Mouse (Mus musculus): ENCODE data around the gene Mllt1. TPM values are rescaled to one million over a fixed set of nuclear protein-coding genes. Genes with fewer than 3 reads are reported as not detected.
"Not testable (repeated sequence)": the region's sequence is repeated elsewhere in the genome, so short reads cannot be mapped to it uniquely, and the experiment has no call there.

Gene Mllt1
- polyA plus RNA-seq, 1 experiment from 2014 or later: 20.4 TPM

GRCm38 (mm10) chr17:56917166-56917565 lies 18.0 kb downstream of the Mllt1 start:
- no peak for ATAC-seq (ENCODE audit: insufficient number of reproducible peaks, insufficient read depth, low FRiP score, low read depth)
- no peak overlapping the region for H3K4me2 ChIP-seq (ENCODE audit: low read length)
- H3K9ac ChIP-seq (ENCODE audit: low read length): no peak overlapping the region
- no peak overlapping the region for H3K4me3 ChIP-seq (ENCODE audit: control insufficient read depth in 1 of 2, insufficient read depth in 1 of 2, low read depth in 1 of 2, low read length in 2 of 2)
- WGBS: 81% methylated on average over 2 of the region's 2 CpGs
- no peaks in the 10 kb centered on the region for H3K27me3 ChIP-seq (ENCODE audit: control insufficient read depth, insufficient read depth, low read length)
- no peaks in the 10 kb centered on the region for H3K9me3 ChIP-seq (ENCODE audit: control insufficient read depth, low read length)
- H3K4me1 ChIP-seq (ENCODE audit: control insufficient read depth in 2 of 2, insufficient read depth in 2 of 2, low read length in 2 of 2): peaks cover 0 to 3% of the 10 kb centered on the region in 2 experiments; a peak in 1 of 4 replicates
- H3K36me3 ChIP-seq (ENCODE audit: control insufficient read depth, insufficient read depth, low read length): peaks cover 78% of the 10 kb centered on the region
- H3K27ac ChIP-seq (replicated peaks in 1 of 2; ENCODE audit: control insufficient read depth in 1 of 2, insufficient read depth in 1 of 2, low read depth in 2 of 2, low read length in 2 of 2): no peak overlapping the region

GRCm38 (mm10) chr17:56913444-56913843 lies 21.8 kb downstream of the Mllt1 start:
- Histone ChIP-seq H3K4me3 (ENCODE audit: control insufficient read depth in 1 of 2, insufficient read depth in 1 of 2, low read depth in 1 of 2, low read length in 2 of 2) (no peak overlapping the region), H3K9me3 (ENCODE audit: control insufficient read depth, low read length) (no peaks in the 10 kb centered on the region), H3K4me1 (ENCODE audit: control insufficient read depth in 2 of 2, insufficient read depth in 2 of 2, low read length in 2 of 2) (peaks cover under 1 to 4% of the 10 kb centered on the region in 2 experiments; a peak in 3 of 4 replicates), H3K4me2 (ENCODE audit: low read length) (no peak overlapping the region), H3K9ac (ENCODE audit: low read length) (no peak overlapping the region), H3K27ac (replicated peaks in 1 of 2; ENCODE audit: control insufficient read depth in 1 of 2, insufficient read depth in 1 of 2, low read depth in 2 of 2, low read length in 2 of 2) (no peak overlapping the region), H3K36me3 (ENCODE audit: control insufficient read depth, insufficient read depth, low read length) (peaks cover 70% of the 10 kb centered on the region), H3K27me3 (ENCODE audit: control insufficient read depth, insufficient read depth, low read length) (no peaks in the 10 kb centered on the region)
- no peak for ATAC-seq (ENCODE audit: insufficient number of reproducible peaks, insufficient read depth, low FRiP score, low read depth)

GRCm38 (mm10) chr17:56913023-56913422 lies 22.2 kb downstream of the Mllt1 start:
- no peak for ATAC-seq (ENCODE audit: insufficient number of reproducible peaks, insufficient read depth, low FRiP score, low read depth)

GRCm38 (mm10) chr17:56909764-56910163 lies 25.5 kb downstream of the Mllt1 start:
- 94% methylated on average over 2 of the region's 2 CpGs for WGBS
- H3K9me3 ChIP-seq (ENCODE audit: control insufficient read depth, low read length): not testable (repeated sequence)

More at GRCm38 (mm10) chr17:56913023-56913422, 22.2 kb downstream of the Mllt1 start:
- Histone ChIP-seq H3K36me3 (ENCODE audit: control insufficient read depth, insufficient read depth, low read length) (peaks cover 70% of the 10 kb centered on the region), H3K9ac (ENCODE audit: low read length) (no peak overlapping the region), H3K4me3 (ENCODE audit: control insufficient read depth in 1 of 2, insufficient read depth in 1 of 2, low read depth in 1 of 2, low read length in 2 of 2) (no peak overlapping the region), H3K4me2 (ENCODE audit: low read length) (no peak overlapping the region), H3K27me3 (ENCODE audit: control insufficient read depth, insufficient read depth, low read length) (no peaks in the 10 kb centered on the region), H3K4me1 (ENCODE audit: control insufficient read depth in 2 of 2, insufficient read depth in 2 of 2, low read length in 2 of 2) (peaks cover 5 to 8% of the 10 kb centered on the region in 2 experiments), H3K9me3 (ENCODE audit: control insufficient read depth, low read length) (no peaks in the 10 kb centered on the region), H3K27ac (replicated peaks in 1 of 2; ENCODE audit: control insufficient read depth in 1 of 2, insufficient read depth in 1 of 2, low read depth in 2 of 2, low read length in 2 of 2) (no peak overlapping the region)
- WGBS: 88% methylated on average over 3 of the region's 3 CpGs

GRCm38 (mm10) chr17:56907887-56908286 lies 27.3 kb downstream of the Mllt1 start:
- peak; percentile 42; the same call in 1 of the 2 replicates for ATAC-seq (ENCODE audit: insufficient number of reproducible peaks, insufficient read depth, low FRiP score, low read depth)
- H3K4me2 ChIP-seq (ENCODE audit: low read length): no peak overlapping the region

More at GRCm38 (mm10) chr17:56909764-56910163, 25.5 kb downstream of the Mllt1 start:
- H3K4me3 ChIP-seq (ENCODE audit: control insufficient read depth in 1 of 2, insufficient read depth in 1 of 2, low read depth in 1 of 2, low read length in 2 of 2); ATAC-seq (ENCODE audit: insufficient number of reproducible peaks, insufficient read depth, low FRiP score, low read depth); H3K4me2 ChIP-seq (ENCODE audit: low read length); H3K27me3 ChIP-seq (ENCODE audit: control insufficient read depth, insufficient read depth, low read length); H3K9ac ChIP-seq (ENCODE audit: low read length); H3K27ac ChIP-seq (replicated peaks in 1 of 2; ENCODE audit: control insufficient read depth in 1 of 2, insufficient read depth in 1 of 2, low read depth in 2 of 2, low read length in 2 of 2): not testable (repeated sequence)
- Histone ChIP-seq H3K36me3 (ENCODE audit: control insufficient read depth, insufficient read depth, low read length) (peaks cover 60% of the 10 kb centered on the region), H3K4me1 (ENCODE audit: control insufficient read depth in 2 of 2, insufficient read depth in 2 of 2, low read length in 2 of 2) (peaks cover 13 to 16% of the 10 kb centered on the region in 2 experiments)

GRCm38 (mm10) chr17:56907096-56907495 lies 28.1 kb downstream of the Mllt1 start:
- WGBS: 78% methylated on average over 5 of the region's 5 CpGs
- Histone ChIP-seq H3K36me3 (ENCODE audit: control insufficient read depth, insufficient read depth, low read length) (peaks cover 54% of the 10 kb centered on the region), H3K4me3 (ENCODE audit: control insufficient read depth in 1 of 2, insufficient read depth in 1 of 2, low read depth in 1 of 2, low read length in 2 of 2) (no peak overlapping the region), H3K4me2 (ENCODE audit: low read length) (no peak overlapping the region), H3K4me1 (ENCODE audit: control insufficient read depth in 2 of 2, insufficient read depth in 2 of 2, low read length in 2 of 2) (peaks cover 13 to 16% of the 10 kb centered on the region in 2 experiments), H3K27me3 (ENCODE audit: control insufficient read depth, insufficient read depth, low read length) (no peaks in the 10 kb centered on the region), H3K9me3 (ENCODE audit: control insufficient read depth, low read length) (no peaks in the 10 kb centered on the region), H3K27ac (replicated peaks in 1 of 2; ENCODE audit: control insufficient read depth in 1 of 2, insufficient read depth in 1 of 2, low read depth in 2 of 2, low read length in 2 of 2) (0 out of 4 replicates have a peak overlapping the region, but pooled peaks of 1 of the 2 experiments have one; percentile 19), H3K9ac (ENCODE audit: low read length) (no peak overlapping the region)
- 0 out of 2 replicates have a peak, but pooled peaks have one; percentile 19 for ATAC-seq (ENCODE audit: insufficient number of reproducible peaks, insufficient read depth, low FRiP score, low read depth)

More at GRCm38 (mm10) chr17:56907887-56908286, 27.3 kb downstream of the Mllt1 start:
- Histone ChIP-seq H3K36me3 (ENCODE audit: control insufficient read depth, insufficient read depth, low read length) (peaks cover 54% of the 10 kb centered on the region), H3K4me3 (ENCODE audit: control insufficient read depth in 1 of 2, insufficient read depth in 1 of 2, low read depth in 1 of 2, low read length in 2 of 2) (no peak overlapping the region), H3K9me3 (ENCODE audit: control insufficient read depth, low read length) (no peaks in the 10 kb centered on the region), H3K27ac (replicated peaks in 1 of 2; ENCODE audit: control insufficient read depth in 1 of 2, insufficient read depth in 1 of 2, low read depth in 2 of 2, low read length in 2 of 2) (peak overlapping the region; percentile 19 to 33), H3K9ac (ENCODE audit: low read length) (no peak overlapping the region), H3K27me3 (ENCODE audit: control insufficient read depth, insufficient read depth, low read length) (no peaks in the 10 kb centered on the region), H3K4me1 (ENCODE audit: control insufficient read depth in 2 of 2, insufficient read depth in 2 of 2, low read length in 2 of 2) (peaks cover 13 to 16% of the 10 kb centered on the region in 2 experiments)
- 20% methylated on average over 9 of the region's 9 CpGs for WGBS

GRCm38 (mm10) chr17:56906166-56906565 lies 29.0 kb downstream of the Mllt1 start:
- WGBS: 92% methylated on average over 3 of the region's 3 CpGs
- ATAC-seq (ENCODE audit: insufficient number of reproducible peaks, insufficient read depth, low FRiP score, low read depth): no peak
- Histone ChIP-seq H3K4me2 (ENCODE audit: low read length) (no peak overlapping the region), H3K9ac (ENCODE audit: low read length) (no peak overlapping the region), H3K27ac (replicated peaks in 1 of 2; ENCODE audit: control insufficient read depth in 1 of 2, insufficient read depth in 1 of 2, low read depth in 2 of 2, low read length in 2 of 2) (no peak overlapping the region), H3K9me3 (ENCODE audit: control insufficient read depth, low read length) (no peaks in the 10 kb centered on the region), H3K4me1 (ENCODE audit: control insufficient read depth in 2 of 2, insufficient read depth in 2 of 2, low read length in 2 of 2) (peaks cover 13 to 16% of the 10 kb centered on the region in 2 experiments), H3K4me3 (ENCODE audit: control insufficient read depth in 1 of 2, insufficient read depth in 1 of 2, low read depth in 1 of 2, low read length in 2 of 2) (no peak overlapping the region), H3K27me3 (ENCODE audit: control insufficient read depth, insufficient read depth, low read length) (no peaks in the 10 kb centered on the region), H3K36me3 (ENCODE audit: control insufficient read depth, insufficient read depth, low read length) (peaks cover 54% of the 10 kb centered on the region)

GRCm38 (mm10) chr17:56902698-56903097 lies 32.5 kb downstream of the Mllt1 start:
- Histone ChIP-seq H3K36me3 (ENCODE audit: control insufficient read depth, insufficient read depth, low read length) (peaks cover 74% of the 10 kb centered on the region), H3K4me3 (ENCODE audit: control insufficient read depth in 1 of 2, insufficient read depth in 1 of 2, low read depth in 1 of 2, low read length in 2 of 2) (no peak overlapping the region), H3K9ac (ENCODE audit: low read length) (no peak overlapping the region), H3K4me2 (ENCODE audit: low read length) (no peak overlapping the region), H3K27ac (replicated peaks in 1 of 2; ENCODE audit: control insufficient read depth in 1 of 2, insufficient read depth in 1 of 2, low read depth in 2 of 2, low read length in 2 of 2) (no peak overlapping the region), H3K9me3 (ENCODE audit: control insufficient read depth, low read length) (no peaks in the 10 kb centered on the region), H3K4me1 (ENCODE audit: control insufficient read depth in 2 of 2, insufficient read depth in 2 of 2, low read length in 2 of 2) (peaks cover 5 to 10% of the 10 kb centered on the region in 2 experiments), H3K27me3 (ENCODE audit: control insufficient read depth, insufficient read depth, low read length) (no peaks in the 10 kb centered on the region)
- no peak for ATAC-seq (ENCODE audit: insufficient number of reproducible peaks, insufficient read depth, low FRiP score, low read depth)
- 81% methylated on average over 5 of the region's 5 CpGs for WGBS

Data from heart, embryonic 14.5 days (tissue).